Mouse (Mus musculus) ZHBTc4 (cell line): ENCODE measurements around the gene Gm2030.
"Not testable (repeated sequence)": the region's sequence is repeated elsewhere in the genome, so short reads cannot be mapped to it uniquely, and the experiment has no call there.

ENCODE experiments used
- DNase-seq: peaks from one replicate; pipeline ENCODE4 v3.0.0-alpha.2; 2011; ENCODE audit warnings: low read depth, low spot score

Gene Gm2030

DNA sequence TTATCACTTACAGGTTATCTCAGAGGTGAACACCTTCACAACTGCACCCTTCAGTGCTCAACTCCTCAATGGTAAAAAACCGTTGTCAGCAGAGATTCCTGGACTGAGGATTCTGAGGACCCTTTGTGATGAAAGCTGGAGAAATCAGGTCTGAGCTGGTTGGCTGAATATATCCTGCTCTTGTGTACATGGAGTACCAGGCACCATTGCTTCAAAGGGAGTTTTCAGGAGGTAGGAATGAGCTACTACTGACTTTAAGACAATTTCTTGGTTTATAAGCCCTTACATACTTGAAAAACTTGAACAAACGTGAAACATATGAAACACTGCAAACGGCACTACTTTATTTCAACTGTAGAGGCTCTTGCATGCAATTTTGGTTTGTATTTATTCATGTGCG is at the start of gene Gm2030:
Gene Gm2030, minus strand, starts transcription at position 101 of the 400 bp plus-strand sequence.
- DNase-seq = not testable (repeated sequence)
